Mouse (Mus musculus) olfactory bulb, adult 2 months (tissue): ENCODE measurements around the gene Prrt4.
"Not testable (repeated sequence)": the region's sequence is repeated elsewhere in the genome, so short reads cannot be mapped to it uniquely, and the experiment has no call there.

Experiments
- CTCF ChIP-seq: fragments of 200-500 bp; IDR thresholded peaks from 2 replicates; pipeline ENCODE4 v1.5.1; 2012; ENCODE audit warnings: low read depth, mild to moderate bottlenecking, low read length, moderate library complexity; ENCODE audit not compliant: insufficient read depth
- POLR2A ChIP-seq: fragments of 200-500 bp; IDR thresholded peaks from 2 replicates; pipeline ENCODE4 v1.6.1; 2012; ENCODE audit warnings: mild to moderate bottlenecking, low read depth, low read length, moderate library complexity; ENCODE audit not compliant: insufficient read depth

DNA sequence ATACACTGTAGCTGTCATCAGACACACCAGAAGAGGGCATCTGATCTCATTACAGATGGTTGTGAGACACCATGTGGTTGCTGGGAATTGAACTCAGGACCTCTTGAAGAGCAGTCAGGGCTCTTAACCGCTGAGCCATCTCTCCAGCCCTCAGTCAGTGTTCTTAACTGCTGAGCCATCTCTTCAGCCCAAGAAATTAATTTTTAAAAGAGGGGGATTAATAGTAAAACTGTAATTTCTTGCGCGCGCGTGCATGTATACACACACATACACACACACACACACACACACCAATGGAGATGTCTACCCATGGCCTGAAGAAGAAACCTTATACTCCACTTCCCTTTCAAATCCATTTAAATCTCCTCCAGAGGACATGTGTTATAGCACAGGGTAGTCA lies 18.1 kb downstream of the Prrt4 start:
- TF ChIP-seq CTCF, POLR2A: not testable (repeated sequence)
